Mouse (Mus musculus): Measurements from ENCODE around the gene Per1.
A peak's percentile ranks its signal among the peaks of the same experiment; 100 is the strongest.
"Not testable (repeated sequence)": the region's sequence is repeated elsewhere in the genome, so short reads cannot be mapped to it uniquely, and the experiment has no call there.

Gene Per1

GRCm38 (mm10) chr11:69080855-69081222, 14.2 kb upstream of the Per1 start:
- DNase-seq (ENCODE audit: low spot score), result no peak

GRCm38 (mm10) chr11:69081613-69082012, 13.4 kb upstream of the Per1 start:
- DNase-seq (ENCODE audit: low spot score), result no peak

GRCm38 (mm10) chr11:69085608-69086007, 9.4 kb upstream of the Per1 start:
- DNase-seq (ENCODE audit: low spot score), result no peak

GRCm38 (mm10) chr11:69086390-69086789, 8.6 kb upstream of the Per1 start:
- DNase-seq (ENCODE audit: low spot score), result no peak

- DNase-seq (ENCODE audit: low spot score), result no peak
Observed at GRCm38 (mm10) chr11:69087082-69087481, 7.9 kb upstream of the Per1 start.

GRCm38 (mm10) chr11:69087597-69087996, 7.4 kb upstream of the Per1 start:
- DNase-seq (ENCODE audit: low spot score), result no peak

GRCm38 (mm10) chr11:69088103-69088855, 6.7 kb upstream of the Per1 start, which contains the start of gene Vamp2:
TSS of gene Vamp2 (plus strand) at chr11:69088490.
- peak; percentile 94 for DNase-seq (ENCODE audit: low spot score)

GRCm38 (mm10) chr11:69088856-69089615, 6.0 kb upstream of the Per1 start:
- no peak for DNase-seq (ENCODE audit: low spot score)

- no peak for DNase-seq (ENCODE audit: low spot score)
Observed at GRCm38 (mm10) chr11:69089616-69090290, 5.3 kb upstream of the Per1 start.

GRCm38 (mm10) chr11:69090367-69090766, 4.7 kb upstream of the Per1 start:
- no peak for DNase-seq (ENCODE audit: low spot score)

- DNase-seq (ENCODE audit: low spot score), result no peak
Observed at GRCm38 (mm10) chr11:69091566-69092385, 3.2 kb upstream of the Per1 start.

- DNase-seq (ENCODE audit: low spot score), result peak; percentile 80
Observed at GRCm38 (mm10) chr11:69092386-69092751, 2.6 kb upstream of the Per1 start.

- no peak for DNase-seq (ENCODE audit: low spot score)
Observed at GRCm38 (mm10) chr11:69092871-69093270, 2.1 kb upstream of the Per1 start.

GRCm38 (mm10) chr11:69093856-69094255, 1.2 kb upstream of the Per1 start:
- not testable (repeated sequence) for DNase-seq (ENCODE audit: low spot score)

- no peak for DNase-seq (ENCODE audit: low spot score)
Observed at GRCm38 (mm10) chr11:69095511-69096231, 654 bp downstream of the Per1 start.

GRCm38 (mm10) chr11:69096360-69096986, 1.5 kb downstream of the Per1 start:
- DNase-seq (ENCODE audit: low spot score), result no peak

GRCm38 (mm10) chr11:69096987-69097900, 2.2 kb downstream of the Per1 start:
- peak; percentile 90 for DNase-seq (ENCODE audit: low spot score)

GRCm38 (mm10) chr11:69098039-69098761, 3.2 kb downstream of the Per1 start:
- DNase-seq (ENCODE audit: low spot score), result no peak

GRCm38 (mm10) chr11:69098762-69099091, 3.7 kb downstream of the Per1 start:
- peak; percentile 93 for DNase-seq (ENCODE audit: low spot score)

All from embryo, embryonic 10 days (tissue).